Mouse (Mus musculus) forebrain, embryonic 10.5 days (tissue): ENCODE data around the gene Arhgef10l. TPM values are rescaled to one million over a fixed set of nuclear protein-coding genes. Genes with fewer than 3 reads are reported as not detected.
A peak's percentile ranks its signal among the peaks of the same experiment; 100 is the strongest.

Source experiments
- DNase-seq: peaks from one replicate; pipeline ENCODE4 v3.0.0-alpha.2; 2017; ENCODE audit warnings: low spot score; ENCODE audit errors: extremely low spot score
- H3K27ac ChIP-seq: fragments of 300-500 bp; sonication (generic); 2 replicates; pipeline ENCODE4 v1.5.1; 2016; ENCODE audit warnings: mild to moderate bottlenecking
- H3K27me3 ChIP-seq: fragments of 300-500 bp; sonication (generic); 2 replicates; pipeline ENCODE4 v1.6.1; 2016; ENCODE audit warnings: mild to moderate bottlenecking; ENCODE audit not compliant: poor library complexity, severe bottlenecking
- H3K36me3 ChIP-seq: fragments of 300-500 bp; sonication (generic); replicated peaks from 2 replicates; pipeline ENCODE4 v1.6.1; 2016; ENCODE audit warnings: mild to moderate bottlenecking, moderate library complexity
- H3K4me1 ChIP-seq: fragments of 300-500 bp; sonication (generic); 2 replicates; pipeline ENCODE4 v1.6.1; 2016
- H3K4me3 ChIP-seq: fragments of 300-500 bp; sonication (generic); 2 replicates; pipeline ENCODE4 v1.5.1; 2016; ENCODE audit warnings: mild to moderate bottlenecking, moderate library complexity
- H3K9me3 ChIP-seq: fragments of 300-500 bp; sonication (generic); 2 replicates; pipeline ENCODE4 v1.6.1; 2016; ENCODE audit warnings: mild to moderate bottlenecking, moderate library complexity
- WGBS: fragments of 180-500 bp; shearing (Covaris S2); methylation state at CpG from one replicate; pipeline ENCODE4 v1.1.7; 2016; 5-methylcytosine and 5-hydroxymethylcytosine counted together
- polyA plus RNA-seq: library from polyadenylated mRNA; unstranded; fragments of >200 nt; fragmentation: Nextera tagmentation; extraction: Ambion mirVana; gene quantifications from 2 replicates; pipeline ENCODE4 v1.2.1, GENCODE M21; 2016

The Arhgef10l gene
- polyA plus RNA-seq, 1 experiment from 2014 or later = 23.0 TPM

DNA sequence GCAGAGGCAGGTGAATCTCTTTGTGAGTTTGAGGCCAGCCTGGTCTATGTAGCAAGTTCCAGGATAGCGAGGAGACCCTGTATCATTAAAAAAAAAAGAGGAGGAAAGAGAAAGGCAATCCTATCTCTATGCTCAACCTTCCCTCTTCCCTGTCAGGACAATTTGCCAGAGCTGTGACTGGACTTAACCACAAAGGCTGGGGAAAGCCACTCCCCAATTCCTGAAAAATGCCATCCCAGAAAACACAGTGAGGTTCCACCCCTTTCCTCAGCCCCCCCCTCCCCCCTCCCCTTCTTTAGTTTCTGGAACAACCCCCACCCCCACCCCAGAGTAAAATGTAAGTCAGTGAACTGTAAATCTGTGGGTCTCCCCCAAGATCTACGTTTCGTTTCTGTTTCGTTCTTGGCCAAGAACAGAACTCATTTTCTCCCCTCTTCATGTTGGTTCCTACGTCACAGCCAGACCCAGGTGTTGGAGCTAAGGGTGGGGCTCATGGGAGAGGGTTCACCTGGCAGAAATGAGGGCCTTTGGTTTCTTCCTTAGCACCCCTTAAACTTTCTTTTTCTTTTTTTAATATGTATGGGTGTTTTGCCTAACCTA is 23.1 kb upstream of the Arhgef10l start:
- Histone ChIP-seq H3K4me1 (peaks cover 37% of the 10 kb centered on the region), H3K27ac (no peak overlapping the region), H3K27me3 (no peaks in the 10 kb centered on the region; the same call in 1 of the 2 replicates), H3K36me3 (no peaks in the 10 kb centered on the region), H3K4me3 (no peak overlapping the region), H3K9me3 (no peaks in the 10 kb centered on the region)
- no peak for DNase-seq
- 89% methylated on average over 5 of the region's 5 CpGs for WGBS

DNA sequence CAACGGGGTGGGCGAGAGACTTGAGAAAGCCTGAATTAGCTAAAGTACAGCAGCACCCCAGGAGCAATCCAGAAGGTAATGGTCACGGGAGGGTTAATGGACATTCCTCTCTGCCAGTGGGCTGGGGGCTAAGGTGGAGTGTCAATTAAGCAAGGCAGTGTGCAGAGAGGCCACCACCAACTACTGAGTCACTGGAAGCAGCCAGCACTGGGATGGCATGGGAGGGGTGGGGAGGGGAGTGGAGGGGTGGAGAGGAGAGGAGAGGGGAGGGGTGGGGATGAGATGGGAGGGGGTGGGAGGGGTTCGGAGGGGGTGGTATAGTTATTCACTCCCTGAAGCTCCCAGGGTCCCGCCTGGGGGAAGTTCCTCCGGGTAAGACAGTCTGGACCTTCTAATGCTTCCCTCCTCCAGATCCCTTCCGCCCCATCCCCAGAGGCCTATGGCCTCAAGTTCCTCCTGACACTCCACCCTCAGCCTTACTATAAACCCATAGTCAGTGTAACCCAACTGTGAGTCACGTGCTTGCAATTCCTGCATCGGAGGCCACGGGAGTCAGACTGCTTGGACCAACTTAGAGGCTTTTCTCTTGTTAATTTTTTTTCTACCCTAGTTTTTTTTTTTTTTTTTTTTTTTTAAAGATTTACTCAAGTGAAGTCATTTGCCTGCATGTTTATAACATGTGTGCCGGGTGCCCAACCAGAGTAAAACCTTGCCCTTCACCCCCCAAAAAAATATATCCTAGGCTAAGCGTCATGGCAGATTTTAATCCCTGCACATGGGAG is 22.4 kb upstream of the Arhgef10l start:
- Histone ChIP-seq H3K27me3 (no peaks in the 10 kb centered on the region; the same call in 1 of the 2 replicates), H3K4me1 (peaks cover 42% of the 10 kb centered on the region), H3K27ac (peak overlapping the region; percentile 15; the same call in 1 of the 2 replicates), H3K36me3 (no peaks in the 10 kb centered on the region), H3K9me3 (no peaks in the 10 kb centered on the region), H3K4me3 (no peak overlapping the region)
- WGBS = 71% methylated on average over 11 of the region's 12 CpGs
- no peak for DNase-seq

DNA sequence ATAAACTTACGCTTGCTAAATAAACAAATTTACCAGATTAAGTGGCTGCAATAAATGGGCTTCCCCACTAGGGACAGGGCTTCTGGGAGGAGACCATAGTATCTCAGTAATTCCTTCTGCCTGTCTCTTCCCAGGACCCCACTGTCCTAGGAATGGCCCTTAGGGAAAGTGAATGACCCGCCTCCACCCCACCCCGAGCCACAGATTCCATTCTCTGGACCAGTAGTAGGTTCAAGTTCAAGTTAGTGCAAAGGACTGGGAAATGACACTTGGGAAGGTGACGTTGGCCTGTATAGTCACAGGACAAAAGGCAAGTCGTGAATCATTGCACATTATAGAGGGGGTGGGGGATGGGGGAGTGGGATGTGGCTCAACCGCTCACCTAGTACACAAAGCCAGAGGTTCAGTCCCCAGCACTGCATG is 19.1 kb upstream of the Arhgef10l start:
- no peak for DNase-seq
- no peaks in the 10 kb centered on the region for H3K9me3 ChIP-seq
- peaks cover 29% of the 10 kb centered on the region for H3K4me1 ChIP-seq
- H3K27me3 ChIP-seq = no peaks in the 10 kb centered on the region; the same call in 1 of the 2 replicates
- 63% methylated on average over 6 of the region's 6 CpGs for WGBS
- no peak overlapping the region for H3K4me3 ChIP-seq
- H3K27ac ChIP-seq = peak overlapping the region; percentile 56; the same call in 1 of the 2 replicates
- no peaks in the 10 kb centered on the region for H3K36me3 ChIP-seq

DNA sequence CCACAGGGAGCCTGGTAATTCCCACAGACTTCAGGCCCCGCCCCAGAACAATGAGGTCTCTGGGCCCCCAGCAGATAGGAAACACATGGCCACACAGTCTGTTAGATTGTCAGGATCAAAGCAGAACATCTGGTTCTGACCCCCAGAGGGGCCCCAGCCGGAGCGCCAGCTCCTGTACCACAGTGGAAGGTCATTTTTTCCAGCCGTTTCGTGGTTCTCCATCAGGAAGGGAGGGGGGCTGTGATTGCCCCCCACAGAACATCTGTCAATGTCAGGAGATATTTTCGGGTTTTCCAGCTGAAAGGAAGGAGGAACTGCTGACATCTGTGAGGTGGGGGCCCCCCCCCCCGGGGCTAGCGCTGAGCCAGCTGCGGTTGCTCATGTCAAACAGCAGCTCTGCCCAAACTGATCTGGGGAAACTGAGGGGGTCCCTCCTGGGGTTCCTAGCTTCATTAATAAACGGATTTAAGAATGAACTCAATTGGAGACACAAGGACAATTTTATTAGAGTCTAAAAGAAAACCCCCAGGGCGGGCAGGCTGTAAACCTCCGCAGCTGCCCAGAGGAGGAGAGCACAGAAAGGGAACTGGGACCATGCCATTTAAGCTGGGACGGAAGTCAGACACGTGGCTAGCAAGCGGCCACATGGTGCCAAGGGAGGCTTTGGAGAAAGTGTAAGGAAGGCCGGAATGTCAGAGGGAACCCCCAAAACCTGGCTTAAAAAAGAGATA is 18.5 kb upstream of the Arhgef10l start:
- peak; percentile 34 for DNase-seq
- H3K36me3 ChIP-seq = no peaks in the 10 kb centered on the region
- H3K27me3 ChIP-seq = no peaks in the 10 kb centered on the region; the same call in 1 of the 2 replicates
- 34% methylated on average over 16 of the region's 16 CpGs for WGBS
- peaks cover 34% of the 10 kb centered on the region for H3K4me1 ChIP-seq
- H3K27ac ChIP-seq = peak overlapping the region; percentile 56
- no peak overlapping the region for H3K4me3 ChIP-seq
- H3K9me3 ChIP-seq = no peaks in the 10 kb centered on the region

DNA sequence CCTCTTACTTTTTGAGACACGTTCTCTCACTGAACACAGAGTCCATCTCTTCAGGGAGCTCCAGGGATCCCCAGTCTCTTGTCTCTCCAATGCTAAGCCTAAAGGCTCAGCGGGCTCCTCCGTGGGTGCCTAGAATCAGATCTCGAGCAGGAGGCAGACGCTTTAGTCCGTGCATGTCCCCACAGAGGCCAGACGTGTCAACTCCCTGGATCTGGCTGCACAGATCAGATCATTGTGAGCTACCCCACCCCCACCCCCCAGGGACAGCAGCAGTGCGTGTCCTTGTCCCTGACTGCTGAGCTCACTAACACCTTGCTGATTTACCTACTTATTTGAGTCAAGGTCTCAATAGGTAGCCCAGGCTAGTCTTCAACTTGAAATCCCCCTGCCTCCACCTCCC is 17.8 kb upstream of the Arhgef10l start:
- Histone ChIP-seq H3K4me1 (peaks cover 34% of the 10 kb centered on the region), H3K36me3 (no peaks in the 10 kb centered on the region), H3K9me3 (no peaks in the 10 kb centered on the region), H3K4me3 (no peak overlapping the region), H3K27me3 (no peaks in the 10 kb centered on the region; the same call in 1 of the 2 replicates), H3K27ac (peak overlapping the region; percentile 62)
- no peak for DNase-seq
- 67% methylated on average over 8 of the region's 8 CpGs for WGBS

DNA sequence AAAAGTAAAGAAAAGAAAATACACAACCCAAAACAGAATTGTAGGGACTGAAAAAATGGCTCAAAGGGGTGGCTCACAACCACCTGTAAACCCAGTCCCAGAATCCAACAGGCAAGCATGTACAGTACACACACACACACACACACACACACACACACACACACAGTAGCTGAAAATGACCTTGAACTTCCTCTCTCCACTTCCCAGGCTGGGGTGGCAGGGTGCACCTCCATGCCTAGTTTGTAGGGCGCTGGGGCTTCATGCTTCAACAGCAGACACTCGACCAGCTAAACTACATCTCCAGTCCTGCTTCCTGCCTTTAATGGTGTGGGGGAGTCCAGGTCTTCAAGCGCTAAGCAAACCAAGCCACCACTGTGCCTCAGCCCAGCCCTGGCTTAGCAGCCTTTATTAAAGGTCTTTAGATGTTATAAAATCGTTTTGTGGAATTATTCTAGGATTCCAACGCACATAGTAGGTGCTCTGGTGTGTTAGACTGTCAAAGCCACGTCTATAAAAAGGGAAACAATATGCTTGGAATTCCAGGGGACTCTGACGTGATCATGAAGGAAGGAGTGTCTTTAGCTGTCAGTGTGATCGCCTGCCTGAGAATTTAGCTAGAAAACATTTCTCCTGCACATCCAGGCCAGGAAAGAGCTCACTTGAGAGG is 15.1 kb upstream of the Arhgef10l start:
- 76% methylated on average over 8 of the region's 8 CpGs for WGBS
- Histone ChIP-seq H3K4me3 (no peak overlapping the region), H3K4me1 (peaks cover 28% of the 10 kb centered on the region), H3K27me3 (no peaks in the 10 kb centered on the region; the same call in 1 of the 2 replicates), H3K9me3 (no peaks in the 10 kb centered on the region), H3K27ac (no peak overlapping the region), H3K36me3 (no peaks in the 10 kb centered on the region)
- no peak for DNase-seq

DNA sequence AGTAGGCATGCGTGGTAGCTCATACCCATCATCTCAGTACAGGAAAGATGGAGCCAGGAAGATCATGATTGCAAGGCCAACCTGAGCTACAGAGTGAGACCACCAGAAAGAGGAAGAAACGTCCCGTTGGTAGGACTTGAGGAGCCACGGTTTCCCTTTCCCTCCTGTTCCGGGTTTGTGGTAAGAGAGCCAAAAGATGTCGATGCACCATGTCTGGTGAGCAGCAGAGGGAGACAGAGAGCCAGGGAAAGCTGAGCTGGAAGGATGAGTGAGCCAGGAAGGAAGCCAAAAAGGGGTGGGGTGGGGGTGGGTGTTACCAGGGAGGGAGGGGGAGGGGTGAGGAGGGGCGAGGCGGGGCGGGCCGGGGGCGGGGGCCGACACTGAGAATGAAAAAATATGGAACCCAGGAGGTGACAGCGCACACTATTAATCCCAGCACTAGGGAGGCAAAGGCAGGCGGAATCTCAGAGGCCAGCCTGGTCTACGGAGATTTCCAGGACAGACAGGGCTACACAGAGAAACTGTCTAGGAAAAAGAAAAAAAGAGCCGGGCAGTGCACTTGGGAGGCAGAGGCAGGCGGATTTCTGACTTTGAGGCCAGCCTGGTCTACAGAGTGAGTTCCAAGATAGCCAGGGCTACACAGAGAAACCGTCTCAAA is 14.0 kb upstream of the Arhgef10l start:
- Histone ChIP-seq H3K27ac (0 out of 2 replicates have a peak overlapping the region, but pooled peaks have one; percentile 42), H3K4me3 (no peak overlapping the region), H3K9me3 (no peaks in the 10 kb centered on the region), H3K27me3 (no peaks in the 10 kb centered on the region), H3K4me1 (peaks cover 22% of the 10 kb centered on the region), H3K36me3 (no peaks in the 10 kb centered on the region)
- DNase-seq = peak; percentile 76
- 27% methylated on average over 18 of the region's 18 CpGs for WGBS

DNA sequence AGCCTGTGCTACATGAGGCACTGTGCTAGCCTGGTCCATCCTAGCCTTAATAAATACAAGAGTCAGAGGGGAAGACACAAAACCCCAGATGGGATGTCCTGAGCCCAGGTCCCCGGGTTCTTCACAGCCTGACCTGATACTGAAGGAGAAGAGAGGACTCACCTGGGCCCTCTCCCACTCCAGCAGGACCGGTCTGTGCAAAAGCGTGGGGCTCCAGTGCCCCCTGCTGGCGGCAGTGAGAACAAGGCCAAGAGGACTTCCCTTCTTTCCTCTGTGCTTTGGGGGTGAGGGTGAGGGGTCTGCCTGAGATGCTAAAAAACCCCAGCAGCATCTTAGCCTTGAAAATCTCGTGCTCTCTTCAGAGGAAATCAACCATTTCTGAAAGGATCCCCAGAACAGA is 13.2 kb upstream of the Arhgef10l start:
- Histone ChIP-seq H3K36me3 (no peaks in the 10 kb centered on the region), H3K4me3 (no peak overlapping the region), H3K27me3 (no peaks in the 10 kb centered on the region), H3K4me1 (peaks cover 17% of the 10 kb centered on the region), H3K9me3 (no peaks in the 10 kb centered on the region), H3K27ac (no peak overlapping the region)
- peak; percentile 58 for DNase-seq
- 11% methylated on average over 5 of the region's 5 CpGs for WGBS

DNA sequence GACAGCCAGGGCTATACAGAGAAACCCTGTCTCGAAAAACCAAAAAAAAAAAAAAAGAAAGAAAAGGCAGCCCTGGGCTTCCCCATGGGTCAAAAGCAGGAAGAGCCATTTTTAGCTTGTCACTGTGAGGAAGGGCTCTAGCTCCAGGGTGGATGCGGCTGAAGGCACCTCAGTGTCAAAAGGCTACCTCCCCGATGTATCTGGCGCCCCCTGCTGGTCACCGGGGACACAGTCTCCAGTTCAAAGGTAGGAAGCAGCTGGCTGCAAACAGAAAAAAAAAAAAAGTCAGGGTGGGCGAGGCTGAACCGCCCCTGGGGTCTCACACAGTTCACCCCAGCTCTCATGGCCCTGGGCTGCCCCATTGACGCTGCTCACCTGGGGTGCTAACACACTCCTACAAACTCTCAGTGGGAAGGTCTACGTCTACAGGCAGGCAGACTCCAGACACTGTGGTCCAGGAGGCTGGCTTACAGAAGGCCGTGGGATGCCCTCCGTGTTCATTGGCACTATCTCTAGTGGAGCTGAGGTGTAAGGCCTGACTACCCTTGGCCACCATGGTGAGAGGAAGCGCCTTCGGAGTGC is 8.6 kb upstream of the Arhgef10l start:
- H3K4me1 ChIP-seq = peaks cover 12% of the 10 kb centered on the region
- no peaks in the 10 kb centered on the region for H3K36me3 ChIP-seq
- H3K27ac ChIP-seq = peak overlapping the region; percentile 53
- 34% methylated on average over 13 of the region's 13 CpGs for WGBS
- H3K4me3 ChIP-seq = no peak overlapping the region
- peak; percentile 88 for DNase-seq
- no peaks in the 10 kb centered on the region for H3K27me3 ChIP-seq
- no peaks in the 10 kb centered on the region for H3K9me3 ChIP-seq

DNA sequence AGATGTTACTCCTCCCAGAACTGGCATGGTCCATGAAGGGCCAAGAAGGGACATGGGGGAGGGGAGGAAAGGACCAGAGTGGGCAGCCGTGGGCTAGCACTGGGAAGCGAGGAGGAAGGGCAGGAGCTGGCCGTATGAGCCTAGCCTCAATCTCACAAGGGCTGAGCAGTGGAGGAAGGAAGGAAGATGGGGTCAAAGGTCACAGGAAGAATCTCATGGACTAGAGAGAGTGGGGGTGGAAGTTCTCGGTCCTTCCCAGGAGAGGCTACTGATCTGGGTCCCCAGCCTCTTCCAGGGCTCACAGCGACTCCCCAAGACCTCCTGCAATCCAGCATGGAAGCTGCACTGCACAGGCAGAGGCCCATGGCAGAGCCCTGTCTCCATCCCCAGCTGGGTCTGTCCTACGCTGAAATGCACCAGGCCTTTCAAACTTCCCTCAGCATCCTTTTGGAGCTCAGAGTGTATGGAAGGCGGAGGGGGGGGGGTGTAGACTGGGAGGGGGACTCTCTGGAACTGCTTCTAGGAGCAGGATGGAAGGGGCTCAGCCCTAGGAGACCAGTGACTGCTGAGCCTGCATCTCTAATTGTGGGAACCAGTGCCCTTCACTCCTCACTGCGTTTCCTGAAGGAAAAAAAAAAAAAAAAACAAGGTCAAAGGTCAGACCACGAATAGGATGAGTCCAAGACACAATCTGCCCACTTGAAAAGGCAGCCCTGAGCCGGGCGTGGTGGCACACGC is 7.9 kb upstream of the Arhgef10l start:
- peak overlapping the region; percentile 62 for H3K27ac ChIP-seq
- peaks cover 12% of the 10 kb centered on the region for H3K4me1 ChIP-seq
- H3K9me3 ChIP-seq = no peaks in the 10 kb centered on the region
- DNase-seq = no peak
- no peaks in the 10 kb centered on the region for H3K27me3 ChIP-seq
- no peaks in the 10 kb centered on the region for H3K36me3 ChIP-seq
- no peak overlapping the region for H3K4me3 ChIP-seq
- 53% methylated on average over 12 of the region's 12 CpGs for WGBS

DNA sequence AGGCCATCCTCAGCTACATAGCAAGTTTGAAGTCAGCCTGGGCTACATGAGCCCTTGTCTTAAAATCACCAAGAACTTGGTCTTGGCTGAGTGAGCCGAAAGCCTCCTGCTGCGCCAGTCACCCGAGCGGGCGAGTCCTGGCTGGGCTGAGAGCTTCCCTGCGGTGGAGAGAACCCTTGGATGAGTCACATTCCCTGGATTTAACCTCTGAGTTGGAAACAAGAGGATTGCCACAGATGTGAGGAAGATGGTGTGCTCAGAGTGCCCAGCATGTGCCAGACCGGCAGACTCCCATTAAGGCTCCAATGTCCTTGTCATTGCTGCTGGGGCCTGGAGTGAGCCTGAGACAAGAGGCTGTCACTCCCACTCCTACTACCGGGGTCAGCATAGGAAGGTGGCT is 2.0 kb upstream of the Arhgef10l start:
- Histone ChIP-seq H3K27me3 (no peaks in the 10 kb centered on the region), H3K9me3 (no peaks in the 10 kb centered on the region), H3K4me1 (peaks cover 30% of the 10 kb centered on the region), H3K27ac (no peak overlapping the region), H3K4me3 (no peak overlapping the region), H3K36me3 (no peaks in the 10 kb centered on the region)
- 90% methylated on average over 8 of the region's 8 CpGs for WGBS
- no peak for DNase-seq
